Mouse (Mus musculus) kidney, adult 10 weeks (tissue): ENCODE data around the gene Srsf2. TPM values are rescaled to one million over a fixed set of nuclear protein-coding genes. Genes with fewer than 3 reads are reported as not detected.

Experiments
- polyA plus RNA-seq: library from polyadenylated mRNA; stranded (reverse); fragments of 350-450 nt; fragmentation: Illumina TruSeq; extraction: RNeasy Lipid Tissue Mini Kit (QIAGEN cat#74804); gene quantifications from one replicate; pipeline ENCODE4 v1.2.3, GENCODE M21; 2014; ENCODE audit warnings: low read depth, low replicate concordance

Srsf2 gene
- 336 TPM for polyA plus RNA-seq

GRCm38 (mm10) chr11:116852891-116853511 lies at the start of gene Srsf2:
Srsf2 (minus strand) TSS chr11:116853094.

GRCm38 (mm10) chr11:116852291-116852890 lies 503 bp downstream of the Srsf2 start, which contains the start of gene Mfsd11:
Mfsd11 (plus strand) TSS chr11:116852440.

GRCm38 (mm10) chr11:116843261-116844233 lies 9.3 kb downstream of the Srsf2 start, which contains the start of the genes Mettl23 and Jmjd6:
Mettl23 (plus strand) TSS chr11:116843278.
Jmjd6 (minus strand) TSS chr11:116843449.

GRCm38 (mm10) chr11:116827534-116828165 lies 25.2 kb downstream of the Srsf2 start, which contains the start of gene Mxra7:
Mxra7 (minus strand) TSS chr11:116828046.

Other genes starting within 250 kb of the Srsf2 start
- 0.20 TPM for gene Rhbdf2, start 226.1 kb downstream of the Srsf2 start, polyA plus RNA-seq
- gene Prcd, start 199.6 kb downstream of the Srsf2 start, polyA plus RNA-seq = not detected
- 0.24 TPM for gene Cygb, start 198.8 kb downstream of the Srsf2 start, polyA plus RNA-seq
- not detected for gene St6galnac1, start 77.6 kb downstream of the Srsf2 start, polyA plus RNA-seq
- gene Mxra7, start 25.0 kb downstream of the Srsf2 start, polyA plus RNA-seq = 6.0 TPM
- 60.9 TPM for gene Mettl23, start 9.8 kb downstream of the Srsf2 start, polyA plus RNA-seq
- gene Jmjd6, start 9.6 kb downstream of the Srsf2 start, polyA plus RNA-seq = 8.4 TPM
- 31.9 TPM for gene Mfsd11, start 654 bp downstream of the Srsf2 start, polyA plus RNA-seq
- gene Mgat5b, start 65.8 kb upstream of the Srsf2 start, polyA plus RNA-seq = not detected